Mouse (Mus musculus) limb, embryonic 15.5 days (tissue): ENCODE results near the gene Msl2. TPM values are rescaled to one million over a fixed set of nuclear protein-coding genes. Genes with fewer than 3 reads are reported as not detected.

Experiments
- ATAC-seq: fragments of 200-750 bp; cut with Nextera tagmentation; 2 replicates; pipeline ENCODE4 v1.8.0; 2017; ENCODE audit warnings: low read depth, moderate TSS enrichment; ENCODE audit not compliant: insufficient number of reproducible peaks, low FRiP score, low TSS enrichment
- H3K27ac ChIP-seq: fragments of 300-500 bp; sonication (generic); 2 replicates; pipeline ENCODE4 v1.5.1; 2015; ENCODE audit warnings: moderate library complexity, mild to moderate bottlenecking, inconsistent platforms
- H3K27me3 ChIP-seq: fragments of 300-500 bp; sonication (generic); 2 replicates; pipeline ENCODE4 v1.6.1; 2015; ENCODE audit warnings: inconsistent platforms
- H3K36me3 ChIP-seq: fragments of 300-500 bp; sonication (generic); 2 replicates; pipeline ENCODE4 v1.6.1; 2015; ENCODE audit warnings: inconsistent platforms
- H3K4me1 ChIP-seq: fragments of 300-500 bp; sonication (generic); 2 replicates; pipeline ENCODE4 v1.6.1; 2015; ENCODE audit warnings: inconsistent platforms
- H3K4me2 ChIP-seq: fragments of 300-500 bp; sonication (generic); 2 replicates; pipeline ENCODE4 v1.6.1; 2015; ENCODE audit warnings: mild to moderate bottlenecking, inconsistent platforms
- H3K4me3 ChIP-seq: fragments of 300-500 bp; sonication (generic); 2 replicates; pipeline ENCODE4 v1.5.1; 2015; ENCODE audit warnings: mild to moderate bottlenecking, inconsistent platforms
- H3K9ac ChIP-seq: fragments of 300-500 bp; sonication (generic); 2 replicates; pipeline ENCODE4 v1.6.1; 2015; ENCODE audit warnings: inconsistent platforms
- H3K9me3 ChIP-seq: fragments of 300-500 bp; sonication (generic); 2 replicates; pipeline ENCODE4 v1.6.1; 2016; ENCODE audit warnings: inconsistent platforms
- WGBS: fragments of 180-500 bp; shearing (Covaris S2); methylation state at CpG from one replicate; pipeline ENCODE4 v1.1.7; 2015; 5-methylcytosine and 5-hydroxymethylcytosine counted together
- polyA plus RNA-seq: library from polyadenylated mRNA; unstranded; fragments of >200 nt; fragmentation: Nextera tagmentation; extraction: Ambion mirVana; gene quantifications from 2 replicates; pipeline ENCODE4 v1.2.1, GENCODE M21; 2015

The Msl2 gene
- polyA plus RNA-seq, 1 experiment from 2014 or later = 5.4 TPM

DNA sequence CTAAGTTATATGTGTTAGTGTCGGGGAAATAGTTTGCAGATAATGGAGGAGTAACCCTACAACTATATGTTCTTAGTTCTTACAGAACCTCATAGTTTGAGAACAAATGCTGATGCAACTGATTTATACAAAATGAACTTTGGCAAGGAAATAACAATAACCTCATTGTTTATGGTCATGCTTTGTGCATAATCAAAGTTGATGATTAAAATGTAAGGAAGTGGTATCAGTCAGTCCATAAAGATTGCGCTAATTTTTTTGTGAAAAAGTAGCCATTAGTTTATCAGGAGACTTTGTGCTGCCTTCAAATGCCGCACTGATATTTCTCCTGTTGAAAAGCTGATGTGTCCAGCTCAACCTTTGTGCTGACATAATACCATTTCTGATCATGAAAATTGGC is 28.4 kb downstream of the Msl2 start:
- H3K9me3 ChIP-seq = no peaks in the 10 kb centered on the region
- H3K27me3 ChIP-seq = no peaks in the 10 kb centered on the region
- no peak overlapping the region for H3K9ac ChIP-seq
- WGBS = 95% methylated on average over 3 of the region's 3 CpGs
- H3K4me2 ChIP-seq = no peak overlapping the region
- no peaks in the 10 kb centered on the region for H3K4me1 ChIP-seq
- ATAC-seq = no peak
- H3K27ac ChIP-seq = no peak overlapping the region
- H3K36me3 ChIP-seq = peaks cover 22% of the 10 kb centered on the region
- no peak overlapping the region for H3K4me3 ChIP-seq

- ATAC-seq = no peak
- no peaks in the 10 kb centered on the region for H3K4me1 ChIP-seq
- no peaks in the 10 kb centered on the region for H3K27me3 ChIP-seq
- no peak overlapping the region for H3K27ac ChIP-seq
- no peak overlapping the region for H3K4me3 ChIP-seq
- no peak overlapping the region for H3K9ac ChIP-seq
- no peaks in the 10 kb centered on the region for H3K9me3 ChIP-seq
- peaks cover 27% of the 10 kb centered on the region for H3K36me3 ChIP-seq
- H3K4me2 ChIP-seq = no peak overlapping the region
- 79% methylated on average over 11 of the region's 11 CpGs for whole genome bisulfite sequencing
These were observed 31.0 kb downstream of the Msl2 start for GRCm38 (mm10) chr9:101104931-101105330.

- H3K27ac ChIP-seq = no peak overlapping the region
- 89% methylated on average over 6 of the region's 6 CpGs for WGBS
- ATAC-seq = no peak
- H3K4me1 ChIP-seq = no peaks in the 10 kb centered on the region
- H3K9me3 ChIP-seq = no peaks in the 10 kb centered on the region
- no peak overlapping the region for H3K4me2 ChIP-seq
- no peaks in the 10 kb centered on the region for H3K27me3 ChIP-seq
- H3K4me3 ChIP-seq = no peak overlapping the region
- peaks cover 24% of the 10 kb centered on the region for H3K36me3 ChIP-seq
- no peak overlapping the region for H3K9ac ChIP-seq
These were observed 31.8 kb downstream of the Msl2 start for GRCm38 (mm10) chr9:101105735-101106134.

- Histone ChIP-seq H3K4me3 (no peak overlapping the region), H3K27me3 (no peaks in the 10 kb centered on the region), H3K4me2 (no peak overlapping the region), H3K4me1 (no peaks in the 10 kb centered on the region), H3K9me3 (no peaks in the 10 kb centered on the region), H3K27ac (no peak overlapping the region), H3K9ac (no peak overlapping the region), H3K36me3 (peaks cover 11% of the 10 kb centered on the region)
- ATAC-seq = no peak
- 70% methylated on average over 3 of the region's 3 CpGs for WGBS
These were observed 33.5 kb downstream of the Msl2 start for GRCm38 (mm10) chr9:101107386-101107785.

DNA sequence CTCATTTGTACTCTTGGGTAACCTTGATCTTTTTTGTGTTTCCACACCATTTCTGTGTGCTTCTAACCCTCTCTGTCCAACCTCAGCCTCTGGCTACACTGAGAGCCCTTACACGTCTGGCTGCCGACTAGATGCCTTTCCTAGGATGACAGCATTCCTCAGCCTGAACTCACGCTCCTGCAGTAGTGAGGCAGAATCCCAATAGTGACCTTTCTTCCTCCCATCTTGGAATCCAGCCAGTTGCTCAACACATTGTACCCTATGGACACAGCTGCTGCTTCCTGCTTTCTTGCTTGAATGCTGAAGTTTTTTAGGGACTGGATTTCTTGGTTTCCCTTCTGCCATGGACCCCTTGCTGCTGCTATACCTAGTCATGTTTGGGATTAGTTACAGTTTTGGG is 36.1 kb downstream of the Msl2 start:
- 30% methylated on average over 3 of the region's 3 CpGs for WGBS
- no peak for ATAC-seq

GRCm38 (mm10) chr9:101113317-101113716 is 39.4 kb downstream of the Msl2 start:
- Histone ChIP-seq H3K4me1 (no peaks in the 10 kb centered on the region), H3K4me3 (no peak overlapping the region), H3K9ac (no peak overlapping the region), H3K36me3 (peaks cover 10% of the 10 kb centered on the region; the same call in 1 of the 2 replicates), H3K27me3 (no peaks in the 10 kb centered on the region), H3K4me2 (no peak overlapping the region), H3K27ac (no peak overlapping the region), H3K9me3 (no peaks in the 10 kb centered on the region)
- WGBS = 80% methylated on average over 4 of the region's 4 CpGs
- no peak for ATAC-seq

More for the DNA sequence above, 36.1 kb downstream of the Msl2 start:
- Histone ChIP-seq H3K4me1 (no peaks in the 10 kb centered on the region), H3K9me3 (no peaks in the 10 kb centered on the region), H3K9ac (no peak overlapping the region), H3K36me3 (peaks cover 7% of the 10 kb centered on the region), H3K4me2 (no peak overlapping the region), H3K27ac (no peak overlapping the region), H3K4me3 (no peak overlapping the region), H3K27me3 (no peaks in the 10 kb centered on the region)

- Histone ChIP-seq H3K27ac (no peak overlapping the region), H3K4me3 (no peak overlapping the region), H3K4me2 (no peak overlapping the region), H3K27me3 (no peaks in the 10 kb centered on the region), H3K9me3 (no peaks in the 10 kb centered on the region), H3K4me1 (no peaks in the 10 kb centered on the region), H3K36me3 (peaks cover 10% of the 10 kb centered on the region; the same call in 1 of the 2 replicates), H3K9ac (no peak overlapping the region)
- 86% methylated on average over 8 of the region's 8 CpGs for WGBS
- ATAC-seq = no peak
These were observed 40.4 kb downstream of the Msl2 start for GRCm38 (mm10) chr9:101114182-101114884.

- ATAC-seq = no peak
- no peaks in the 10 kb centered on the region for H3K27me3 ChIP-seq
- peaks cover 37% of the 10 kb centered on the region for H3K36me3 ChIP-seq
- H3K9ac ChIP-seq = no peak overlapping the region
- no peak overlapping the region for H3K27ac ChIP-seq
- H3K9me3 ChIP-seq = no peaks in the 10 kb centered on the region
- 89% methylated on average over 4 of the region's 4 CpGs for WGBS
- H3K4me2 ChIP-seq = no peak overlapping the region
- no peaks in the 10 kb centered on the region for H3K4me1 ChIP-seq
- H3K4me3 ChIP-seq = no peak overlapping the region
These were observed 69.7 kb downstream of the Msl2 start for GRCm38 (mm10) chr9:101143635-101144034.

GRCm38 (mm10) chr9:101152872-101153271 is 79.0 kb downstream of the Msl2 start:
- Histone ChIP-seq H3K4me2 (no peak overlapping the region), H3K27me3 (no peaks in the 10 kb centered on the region), H3K9me3 (no peaks in the 10 kb centered on the region), H3K4me1 (no peaks in the 10 kb centered on the region), H3K36me3 (peaks cover 6% of the 10 kb centered on the region; the same call in 1 of the 2 replicates), H3K9ac (no peak overlapping the region), H3K27ac (no peak overlapping the region), H3K4me3 (no peak overlapping the region)
- WGBS = 72% methylated on average over 5 of the region's 5 CpGs
- no peak for ATAC-seq

Other genes starting within 250 kb of the Msl2 start
- 25.7 and 27.0 TPM in 2 replicates for gene Pccb, start 39.2 kb upstream of the Msl2 start, polyA plus RNA-seq
- 17.3 and 22.6 TPM in 2 replicates for gene Ppp2r3a, start 177.7 kb downstream of the Msl2 start, polyA plus RNA-seq